Mouse (Mus musculus): ENCODE results near the gene Cyren.

GRCm38 (mm10) chr6:34875966-34876834, 1.7 kb downstream of the Cyren start:
- no peak for TF ChIP-seq POLR2A (IDR thresholded peaks at IDR 0.05; ENCODE audit: borderline replicate concordance, control insufficient read depth, low read depth, low read length)
- TF ChIP-seq CTCF (IDR thresholded peaks at IDR 0.05; ENCODE audit: control insufficient read depth, insufficient read depth, low read length) = no peak

All from bone marrow, adult 2 months (tissue).